Mouse (Mus musculus) lung, postnatal 14 days (tissue): ENCODE measurements at regions not wholly inside any gene's neighbourhood (a gene's known extent, or its start where the extent isn't known, plus 50 kb on each side); places are given as distances from the start of the nearest gene placed in this dataset.
"Not testable (repeated sequence)": the region's sequence is repeated elsewhere in the genome, so short reads cannot be mapped to it uniquely, and the experiment has no call there.

Experiments
- DNase-seq: peaks from one replicate; pipeline ENCODE4 v3.0.0; 2021

DNA sequence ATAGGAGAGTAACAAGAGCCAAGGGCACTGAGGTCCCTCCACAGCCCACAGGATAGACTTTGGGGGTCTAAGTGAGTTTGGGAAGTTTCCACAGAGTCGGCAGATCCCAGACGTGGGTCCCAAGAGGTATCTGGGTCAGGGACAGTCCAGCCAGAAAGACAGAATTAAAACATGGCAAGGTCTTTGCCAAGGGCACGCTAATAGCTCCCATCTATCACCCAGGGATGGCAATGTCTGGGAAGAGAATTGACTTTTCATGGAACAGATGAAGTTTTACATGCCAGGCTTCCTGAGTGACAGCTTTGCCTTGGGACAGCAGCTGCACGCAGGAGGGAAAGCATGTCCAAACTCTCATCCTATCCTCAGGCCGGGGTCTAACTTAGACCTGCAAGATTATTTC, 563.5 kb downstream of the Gm10330 start:
- DNase-seq, result not testable (repeated sequence)

DNA sequence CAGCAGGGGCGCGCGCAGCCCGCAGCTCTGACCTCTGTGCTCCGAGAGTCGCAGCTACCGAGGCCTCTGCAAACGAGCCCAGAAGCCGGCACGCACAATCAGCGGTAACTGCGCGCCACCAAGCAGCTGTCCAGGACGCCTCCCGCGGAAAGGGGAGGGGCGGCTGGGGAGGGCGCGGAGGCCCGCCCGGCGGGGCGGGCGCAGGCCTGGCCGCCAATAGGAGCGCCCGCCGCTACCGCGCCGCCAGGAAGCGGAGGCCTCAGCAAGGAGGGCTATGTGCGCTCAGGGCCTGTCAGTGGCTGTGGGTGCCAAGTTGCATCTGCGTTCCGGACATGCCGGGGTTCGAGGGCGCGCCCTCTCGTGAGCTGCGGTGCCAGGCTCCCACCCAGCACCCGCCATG, 590.5 kb downstream of the Gm10330 start:
- peak; percentile 2 for DNase-seq

DNA sequence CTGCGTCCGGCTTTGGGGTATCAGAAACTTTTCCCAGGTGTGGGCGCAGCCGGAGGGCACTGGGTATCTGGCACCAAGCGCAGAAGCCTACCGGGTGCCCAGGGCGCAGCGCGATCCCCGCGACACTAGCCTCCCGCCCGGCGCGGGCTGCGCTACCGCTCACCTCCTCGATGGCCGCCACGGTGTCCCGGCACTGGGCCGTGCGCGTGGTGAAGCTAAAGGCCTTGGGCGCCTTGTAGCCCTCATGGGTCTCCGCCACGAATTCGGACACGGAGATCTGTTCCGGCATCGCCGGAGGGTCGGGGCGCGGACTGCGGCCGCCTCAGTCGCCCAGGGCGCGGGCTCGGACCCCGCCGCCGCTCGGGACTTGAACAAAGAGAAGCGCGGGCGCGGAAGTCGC, 591.0 kb downstream of the Gm10330 start:
- DNase-seq, result not testable (repeated sequence)
